Mouse (Mus musculus): ENCODE measurements around the gene Rgs7. TPM values are rescaled to one million over a fixed set of nuclear protein-coding genes. Genes with fewer than 3 reads are reported as not detected.

The Rgs7 gene
- polyA plus RNA-seq, 1 experiment, result 71.4 TPM

- peak in 1 of 2 experiments; percentile 82 for DNase-seq (ENCODE audit: extremely low spot score in 1 of 2, low spot score in 1 of 2)
These were observed 451.0 kb downstream of the Rgs7 start for GRCm38 (mm10) chr1:175041167-175041817.

GRCm38 (mm10) chr1:175040038-175040437 lies 452.3 kb downstream of the Rgs7 start:
- DNase-seq (ENCODE audit: extremely low spot score in 1 of 2, low spot score in 1 of 2), result no peak

GRCm38 (mm10) chr1:175039567-175039966 lies 452.7 kb downstream of the Rgs7 start:
- DNase-seq (ENCODE audit: extremely low spot score in 1 of 2, low spot score in 1 of 2), result no peak

GRCm38 (mm10) chr1:175035461-175035860 lies 456.8 kb downstream of the Rgs7 start:
- no peak for DNase-seq (ENCODE audit: extremely low spot score in 1 of 2, low spot score in 1 of 2)

GRCm38 (mm10) chr1:175032015-175032414 lies 460.3 kb downstream of the Rgs7 start:
- DNase-seq (ENCODE audit: extremely low spot score in 1 of 2, low spot score in 1 of 2), result no peak

DNA sequence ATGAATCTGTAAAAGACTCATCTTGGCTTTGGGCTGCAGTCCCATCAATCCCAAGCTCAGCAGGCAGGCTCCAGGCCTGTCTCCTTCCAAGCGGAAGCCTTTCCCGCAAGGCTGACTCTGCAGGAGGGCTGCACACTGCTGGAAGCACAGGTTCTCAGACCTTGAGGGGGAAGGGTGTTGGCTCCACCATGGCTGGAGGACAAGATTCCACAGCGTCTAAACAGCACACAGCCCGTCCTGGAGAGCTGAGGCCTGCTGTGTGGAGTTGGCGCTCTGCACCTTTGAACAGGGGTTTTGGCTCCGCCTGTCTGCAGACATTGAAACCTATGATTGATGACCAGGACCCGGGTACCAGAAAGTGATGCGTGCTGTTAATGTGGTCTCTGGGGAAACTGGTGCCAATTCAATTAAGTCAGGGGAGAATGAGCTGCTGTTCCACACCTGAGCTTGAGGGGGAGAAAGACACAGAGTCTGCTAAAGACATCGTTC lies 463.5 kb downstream of the Rgs7 start:
- no peak for DNase-seq (ENCODE audit: extremely low spot score in 1 of 2, low spot score in 1 of 2)

GRCm38 (mm10) chr1:175028267-175028666 lies 464.0 kb downstream of the Rgs7 start:
- no peak for DNase-seq (ENCODE audit: extremely low spot score in 1 of 2, low spot score in 1 of 2)

DNA sequence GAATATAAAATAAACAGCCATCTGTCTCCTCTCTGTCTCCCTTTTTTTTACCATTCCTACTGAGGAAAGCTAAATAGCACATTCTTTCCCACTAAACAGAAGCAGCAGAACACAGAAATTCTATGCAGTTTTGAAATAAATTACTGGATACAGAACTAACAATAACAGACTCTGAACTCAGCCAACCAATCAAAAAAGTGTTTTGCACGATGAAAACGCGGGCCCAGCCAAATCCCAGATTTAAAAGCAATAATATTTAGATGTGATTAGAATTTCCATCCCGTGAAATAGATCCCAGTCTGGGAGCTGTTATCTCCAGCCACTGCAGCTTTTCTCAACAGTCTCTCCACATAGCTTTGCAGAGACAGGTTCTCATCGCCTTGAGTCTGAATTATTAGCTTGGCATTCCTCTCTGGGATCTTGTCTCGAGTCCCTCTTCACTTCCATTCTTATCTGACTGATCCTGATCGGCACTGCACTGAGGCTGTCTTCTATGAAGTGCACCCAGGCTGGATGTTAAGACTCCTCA lies 466.5 kb downstream of the Rgs7 start:
- DNase-seq (ENCODE audit: extremely low spot score in 1 of 2, low spot score in 1 of 2), result no peak

GRCm38 (mm10) chr1:175024136-175024535 lies 468.2 kb downstream of the Rgs7 start:
- no peak for DNase-seq (ENCODE audit: extremely low spot score in 1 of 2, low spot score in 1 of 2)

Other genes starting within 250 kb of the Rgs7 start
- 0.13 and 0.16 TPM in 2 replicates for gene Kmo, start 127.9 kb upstream of the Rgs7 start, polyA plus RNA-seq (2012; rRNA removed)
- 102 and 108 TPM in 2 replicates for gene Fh1, start 133.1 kb upstream of the Rgs7 start, polyA plus RNA-seq (2012; rRNA removed)
- gene Opn3, start 200.3 kb upstream of the Rgs7 start, polyA plus RNA-seq (2012; rRNA removed), result 6.5 and 6.8 TPM in 2 replicates
- 4.2 and 4.6 TPM in 2 replicates for gene Chml, start 200.4 kb upstream of the Rgs7 start, polyA plus RNA-seq (2012; rRNA removed)
- 0.04 TPM in 1 of 2 replicates, not detected in the other for gene Wdr64, start 206.1 kb upstream of the Rgs7 start, polyA plus RNA-seq (2012; rRNA removed)